Mouse (Mus musculus) heart, postnatal 0 days (tissue): ENCODE data around the gene Gm15217. TPM values are rescaled to one million over a fixed set of nuclear protein-coding genes. Genes with fewer than 3 reads are reported as not detected.

ENCODE experiments used
- ATAC-seq: fragments of 200-750 bp; cut with Nextera tagmentation; 2 replicates; pipeline ENCODE4 v1.8.0; 2017; ENCODE audit warnings: low read depth, moderate number of reproducible peaks, moderate library complexity; ENCODE audit not compliant: insufficient read depth
- DNase-seq: peaks from one replicate; pipeline ENCODE4 v3.0.0-alpha.2; 2016; ENCODE audit warnings: low spot score
- H3K27ac ChIP-seq: fragments of 300-500 bp; sonication (generic); 2 replicates; pipeline ENCODE4 v1.5.1; 2014; ENCODE audit warnings: low read depth, mild to moderate bottlenecking
- H3K27me3 ChIP-seq: fragments of 300-500 bp; sonication (generic); 2 replicates; pipeline ENCODE4 v1.6.1; 2014; ENCODE audit warnings: low read length, mixed read lengths; ENCODE audit not compliant: control insufficient read depth, insufficient read depth
- H3K36me3 ChIP-seq: fragments of 300-500 bp; sonication (generic); replicated peaks from 2 replicates; pipeline ENCODE4 v1.6.1; 2014; ENCODE audit warnings: low read length, mixed read lengths; ENCODE audit not compliant: control insufficient read depth, insufficient read depth
- H3K4me1 ChIP-seq: fragments of 300-500 bp; sonication (generic); 2 replicates; pipeline ENCODE4 v1.6.1; 2014; ENCODE audit warnings: antibody characterized with exemption; ENCODE audit not compliant: control insufficient read depth, insufficient read depth
- H3K4me2 ChIP-seq: fragments of 300-500 bp; sonication (generic); 2 replicates; pipeline ENCODE4 v1.6.1; 2014; ENCODE audit warnings: low read depth, mild to moderate bottlenecking, low read length, moderate library complexity
- H3K4me3 ChIP-seq: fragments of 300-500 bp; sonication (generic); 2 replicates; pipeline ENCODE4 v1.5.1; 2014; ENCODE audit warnings: low read depth, low read length
- H3K9ac ChIP-seq: fragments of 300-500 bp; sonication (generic); replicated peaks from 2 replicates; pipeline ENCODE4 v1.6.1; 2014; ENCODE audit warnings: low read depth, low read length, mixed read lengths
- H3K9me3 ChIP-seq: fragments of 300-500 bp; sonication (generic); replicated peaks from 2 replicates; pipeline ENCODE4 v1.6.1; 2016; ENCODE audit warnings: low read length; ENCODE audit not compliant: control insufficient read depth
- CTCF ChIP-seq: IDR thresholded peaks from 2 replicates; pipeline ENCODE4 v1.5.1; 2016; ENCODE audit warnings: antibody characterized with exemption, control low read depth, low read depth
- EP300 ChIP-seq: IDR thresholded peaks from 2 replicates; pipeline ENCODE4 v1.6.1; 2016; ENCODE audit warnings: antibody characterized with exemption, low read depth
- WGBS: fragments of 180-500 bp; shearing (Covaris S2); extraction: QIAGEN DNeasy Blood & Tissue Kit; methylation state at CpG from one replicate; pipeline ENCODE4 v1.1.7; 2014; 5-methylcytosine and 5-hydroxymethylcytosine counted together
- polyA plus RNA-seq: library from polyadenylated mRNA; unstranded; fragments of >200 nt; fragmentation: Nextera tagmentation; extraction: Ambion mirVana; gene quantifications from 2 replicates; pipeline ENCODE4 v1.2.1, GENCODE M21; 2015
- total RNA-seq: library from RNA; depleted of rRNA; stranded (reverse); fragments of >200 nt; gene quantifications from 2 replicates; pipeline ENCODE4 v1.2.3, GENCODE M21; 2014; ENCODE audit warnings: low replicate concordance

Gm15217 gene
- total and polyA plus RNA-seq, 2 experiments from 2014 or later: not detected

- no peak for TF ChIP-seq CTCF
- TF ChIP-seq EP300: no peak
- DNase-seq: no peak
- no peak for ATAC-seq
- no peak overlapping the region for H3K4me2 ChIP-seq
- no peak overlapping the region for H3K4me3 ChIP-seq
- H3K27me3 ChIP-seq: peaks cover 21% of the 10 kb centered on the region
- H3K27ac ChIP-seq: no peak overlapping the region
- H3K9me3 ChIP-seq: no peaks in the 10 kb centered on the region
- no peaks in the 10 kb centered on the region for H3K36me3 ChIP-seq
- WGBS: 53% methylated on average over 2 of the region's 2 CpGs
- H3K9ac ChIP-seq: no peak overlapping the region
- H3K4me1 ChIP-seq: no peaks in the 10 kb centered on the region
Measured at GRCm38 (mm10) chr14:46399925-46400324, 20.7 kb downstream of the Gm15217 start.

GRCm38 (mm10) chr14:46408319-46408718 is 29.1 kb downstream of the Gm15217 start:
- no peaks in the 10 kb centered on the region for H3K27me3 ChIP-seq
- no peaks in the 10 kb centered on the region for H3K36me3 ChIP-seq
- H3K9ac ChIP-seq: no peak overlapping the region
- TF ChIP-seq EP300: no peak
- no peak for TF ChIP-seq CTCF
- ATAC-seq: no peak
- 73% methylated on average over 3 of the region's 3 CpGs for WGBS
- no peak overlapping the region for H3K4me2 ChIP-seq
- no peak overlapping the region for H3K27ac ChIP-seq
- H3K9me3 ChIP-seq: no peaks in the 10 kb centered on the region
- H3K4me1 ChIP-seq: no peaks in the 10 kb centered on the region
- H3K4me3 ChIP-seq: no peak overlapping the region
- no peak for DNase-seq

GRCm38 (mm10) chr14:46409016-46409415 is 29.8 kb downstream of the Gm15217 start:
- no peaks in the 10 kb centered on the region for H3K36me3 ChIP-seq
- no peaks in the 10 kb centered on the region for H3K4me1 ChIP-seq
- TF ChIP-seq CTCF: no peak
- no peak for TF ChIP-seq EP300
- H3K9ac ChIP-seq: no peak overlapping the region
- 77% methylated on average over 10 of the region's 10 CpGs for WGBS
- DNase-seq (no peak), ATAC-seq (no peak)
- no peak overlapping the region for H3K27ac ChIP-seq
- H3K4me3 ChIP-seq: no peak overlapping the region
- H3K4me2 ChIP-seq: no peak overlapping the region
- no peaks in the 10 kb centered on the region for H3K27me3 ChIP-seq
- H3K9me3 ChIP-seq: no peaks in the 10 kb centered on the region

GRCm38 (mm10) chr14:46410557-46411120 is 31.4 kb downstream of the Gm15217 start:
- no peak for DNase-seq
- no peak for ATAC-seq
- no peak overlapping the region for H3K9ac ChIP-seq
- no peaks in the 10 kb centered on the region for H3K4me1 ChIP-seq
- peaks cover 10% of the 10 kb centered on the region; the same call in 1 of the 2 replicates for H3K9me3 ChIP-seq
- no peak for TF ChIP-seq EP300
- TF ChIP-seq CTCF: no peak
- no peaks in the 10 kb centered on the region for H3K27me3 ChIP-seq
- H3K4me2 ChIP-seq: no peak overlapping the region
- no peak overlapping the region for H3K4me3 ChIP-seq
- H3K36me3 ChIP-seq: no peaks in the 10 kb centered on the region
- 53% methylated on average over 4 of the region's 4 CpGs for WGBS
- no peak overlapping the region for H3K27ac ChIP-seq

- 65% methylated on average over 7 of the region's 7 CpGs for WGBS
- no peaks in the 10 kb centered on the region for H3K27me3 ChIP-seq
- ATAC-seq (no peak), DNase-seq (no peak)
- no peaks in the 10 kb centered on the region for H3K4me1 ChIP-seq
- no peak overlapping the region for H3K4me3 ChIP-seq
- H3K9ac ChIP-seq: no peak overlapping the region
- TF ChIP-seq CTCF: no peak
- no peak for TF ChIP-seq EP300
- no peak overlapping the region for H3K4me2 ChIP-seq
- H3K27ac ChIP-seq: no peak overlapping the region
- H3K9me3 ChIP-seq: peaks cover 10% of the 10 kb centered on the region; the same call in 1 of the 2 replicates
- H3K36me3 ChIP-seq: no peaks in the 10 kb centered on the region
Measured at GRCm38 (mm10) chr14:46412497-46413000, 33.3 kb downstream of the Gm15217 start.
